Mouse (Mus musculus) midbrain, embryonic 10.5 days (tissue): ENCODE measurements at regions not wholly inside any gene's neighbourhood (a gene's known extent, or its start where the extent isn't known, plus 50 kb on each side); places are given as distances from the start of the nearest gene placed in this dataset.

Experiments used
- DNase-seq: peaks from one replicate; pipeline ENCODE4 v3.0.0-alpha.2; 2017; ENCODE audit warnings: low spot score
- H3K27ac ChIP-seq: fragments of 300-500 bp; sonication (generic); replicated peaks from 2 replicates; pipeline ENCODE4 v1.5.1; 2016; ENCODE audit warnings: mild to moderate bottlenecking
- H3K27me3 ChIP-seq: fragments of 300-500 bp; sonication (generic); 2 replicates; pipeline ENCODE4 v1.6.1; 2016; ENCODE audit warnings: low read depth, mild to moderate bottlenecking; ENCODE audit not compliant: poor library complexity, severe bottlenecking
- H3K36me3 ChIP-seq: fragments of 300-500 bp; sonication (generic); 2 replicates; pipeline ENCODE4 v1.6.1; 2016; ENCODE audit warnings: mild to moderate bottlenecking, moderate library complexity
- H3K4me1 ChIP-seq: fragments of 300-500 bp; sonication (generic); 2 replicates; pipeline ENCODE4 v1.6.1; 2016
- H3K4me3 ChIP-seq: fragments of 300-500 bp; sonication (generic); 2 replicates; pipeline ENCODE4 v1.5.1; 2016; ENCODE audit warnings: mild to moderate bottlenecking, moderate library complexity
- H3K9me3 ChIP-seq: fragments of 300-500 bp; sonication (generic); replicated peaks from 2 replicates; pipeline ENCODE4 v1.6.1; 2016; ENCODE audit warnings: mild to moderate bottlenecking
- WGBS: fragments of 180-500 bp; shearing (Covaris S2); methylation state at CpG from one replicate; pipeline ENCODE4 v1.1.7; 2016; 5-methylcytosine and 5-hydroxymethylcytosine counted together

- Histone ChIP-seq H3K27ac (no peak overlapping the region), H3K4me3 (no peak overlapping the region), H3K27me3 (no peaks in the 10 kb centered on the region), H3K4me1 (no peaks in the 10 kb centered on the region), H3K36me3 (no peaks in the 10 kb centered on the region), H3K9me3 (no peaks in the 10 kb centered on the region)
- WGBS: 90% methylated on average over 4 of the region's 4 CpGs
- no peak for DNase-seq
Observed at GRCm38 (mm10) chr2:138744806-138745205, 488.4 kb downstream of the Btbd3 start.

GRCm38 (mm10) chr2:138760439-138760963 is 504.1 kb downstream of the Btbd3 start:
- no peak for DNase-seq
- no peak overlapping the region for H3K4me3 ChIP-seq
- H3K27ac ChIP-seq: no peak overlapping the region
- 93% methylated on average over 3 of the region's 3 CpGs for WGBS
- no peaks in the 10 kb centered on the region for H3K4me1 ChIP-seq
- H3K9me3 ChIP-seq: no peaks in the 10 kb centered on the region
- H3K27me3 ChIP-seq: no peaks in the 10 kb centered on the region
- H3K36me3 ChIP-seq: no peaks in the 10 kb centered on the region

GRCm38 (mm10) chr2:138761400-138761799 is 505.0 kb downstream of the Btbd3 start:
- no peak overlapping the region for H3K27ac ChIP-seq
- 95% methylated on average over 1 of the region's 1 CpGs for WGBS
- H3K27me3 ChIP-seq: no peaks in the 10 kb centered on the region
- no peaks in the 10 kb centered on the region for H3K36me3 ChIP-seq
- H3K4me1 ChIP-seq: peaks cover 3% of the 10 kb centered on the region
- H3K4me3 ChIP-seq: no peak overlapping the region
- DNase-seq: no peak
- no peaks in the 10 kb centered on the region for H3K9me3 ChIP-seq

- DNase-seq: no peak
- H3K4me1 ChIP-seq: peaks cover 11% of the 10 kb centered on the region
- no peak overlapping the region for H3K27ac ChIP-seq
- H3K4me3 ChIP-seq: no peak overlapping the region
- no peaks in the 10 kb centered on the region for H3K27me3 ChIP-seq
- 74% methylated on average over 9 of the region's 9 CpGs for WGBS
- H3K9me3 ChIP-seq: no peaks in the 10 kb centered on the region
- no peaks in the 10 kb centered on the region for H3K36me3 ChIP-seq
Observed at GRCm38 (mm10) chr2:138766275-138766842, 510.0 kb downstream of the Btbd3 start.

GRCm38 (mm10) chr2:138783781-138784180 is 527.4 kb downstream of the Btbd3 start:
- no peak overlapping the region for H3K4me3 ChIP-seq
- H3K27ac ChIP-seq: no peak overlapping the region
- H3K27me3 ChIP-seq: no peaks in the 10 kb centered on the region
- no peak for DNase-seq
- WGBS: 91% methylated on average over 3 of the region's 3 CpGs
- H3K36me3 ChIP-seq: no peaks in the 10 kb centered on the region
- H3K9me3 ChIP-seq: no peaks in the 10 kb centered on the region
- H3K4me1 ChIP-seq: peaks cover 10% of the 10 kb centered on the region

- peaks cover 4% of the 10 kb centered on the region for H3K4me1 ChIP-seq
- WGBS: 89% methylated on average over 6 of the region's 6 CpGs
- H3K27ac ChIP-seq: no peak overlapping the region
- no peaks in the 10 kb centered on the region for H3K9me3 ChIP-seq
- no peaks in the 10 kb centered on the region for H3K27me3 ChIP-seq
- DNase-seq: no peak
- no peak overlapping the region for H3K4me3 ChIP-seq
- no peaks in the 10 kb centered on the region for H3K36me3 ChIP-seq
Observed at GRCm38 (mm10) chr2:138792711-138793450, 536.5 kb downstream of the Btbd3 start.

GRCm38 (mm10) chr2:138806196-138806595 is 549.8 kb downstream of the Btbd3 start:
- no peak overlapping the region for H3K27ac ChIP-seq
- no peaks in the 10 kb centered on the region for H3K27me3 ChIP-seq
- DNase-seq: no peak
- no peaks in the 10 kb centered on the region for H3K4me1 ChIP-seq
- no peak overlapping the region for H3K4me3 ChIP-seq
- no peaks in the 10 kb centered on the region for H3K36me3 ChIP-seq
- 83% methylated on average over 3 of the region's 3 CpGs for WGBS
- no peaks in the 10 kb centered on the region for H3K9me3 ChIP-seq

GRCm38 (mm10) chr2:138809767-138810166 is 553.4 kb downstream of the Btbd3 start:
- no peak overlapping the region for H3K27ac ChIP-seq
- no peaks in the 10 kb centered on the region for H3K36me3 ChIP-seq
- no peaks in the 10 kb centered on the region for H3K27me3 ChIP-seq
- no peaks in the 10 kb centered on the region for H3K9me3 ChIP-seq
- DNase-seq: no peak
- H3K4me3 ChIP-seq: no peak overlapping the region
- WGBS: 91% methylated on average over 2 of the region's 2 CpGs
- H3K4me1 ChIP-seq: no peaks in the 10 kb centered on the region

GRCm38 (mm10) chr2:138820489-138820888 is 564.1 kb downstream of the Btbd3 start:
- H3K9me3 ChIP-seq: no peaks in the 10 kb centered on the region
- no peaks in the 10 kb centered on the region for H3K36me3 ChIP-seq
- 90% methylated on average over 4 of the region's 4 CpGs for WGBS
- no peak overlapping the region for H3K4me3 ChIP-seq
- H3K4me1 ChIP-seq: no peaks in the 10 kb centered on the region
- no peak for DNase-seq
- H3K27ac ChIP-seq: no peak overlapping the region
- H3K27me3 ChIP-seq: no peaks in the 10 kb centered on the region

- Histone ChIP-seq H3K36me3 (no peaks in the 10 kb centered on the region), H3K27me3 (no peaks in the 10 kb centered on the region), H3K4me3 (no peak overlapping the region), H3K4me1 (peaks cover 7% of the 10 kb centered on the region), H3K9me3 (no peaks in the 10 kb centered on the region), H3K27ac (no peak overlapping the region)
- no peak for DNase-seq
- WGBS: 80% methylated on average over 4 of the region's 4 CpGs
Observed at GRCm38 (mm10) chr2:138824873-138825272, 568.5 kb downstream of the Btbd3 start.

GRCm38 (mm10) chr2:138827813-138828570 is 571.6 kb downstream of the Btbd3 start:
- no peaks in the 10 kb centered on the region for H3K27me3 ChIP-seq
- whole genome bisulfite sequencing: 57% methylated on average over 2 of the region's 2 CpGs
- H3K36me3 ChIP-seq: no peaks in the 10 kb centered on the region
- no peak overlapping the region for H3K4me3 ChIP-seq
- no peaks in the 10 kb centered on the region for H3K9me3 ChIP-seq
- H3K4me1 ChIP-seq: peaks cover 7% of the 10 kb centered on the region
- H3K27ac ChIP-seq: no peak overlapping the region
- no peak for DNase-seq

- Histone ChIP-seq H3K27ac (no peak overlapping the region), H3K9me3 (no peaks in the 10 kb centered on the region), H3K4me3 (no peak overlapping the region), H3K36me3 (no peaks in the 10 kb centered on the region), H3K4me1 (no peaks in the 10 kb centered on the region), H3K27me3 (no peaks in the 10 kb centered on the region)
- WGBS: 47% methylated on average over 3 of the region's 3 CpGs
- DNase-seq: no peak
Observed at GRCm38 (mm10) chr2:138838846-138839245, 582.5 kb downstream of the Btbd3 start.

GRCm38 (mm10) chr2:138859121-138859520 is 602.8 kb downstream of the Btbd3 start:
- Histone ChIP-seq H3K4me3 (no peak overlapping the region), H3K4me1 (no peaks in the 10 kb centered on the region), H3K27me3 (no peaks in the 10 kb centered on the region), H3K9me3 (no peaks in the 10 kb centered on the region), H3K27ac (no peak overlapping the region), H3K36me3 (no peaks in the 10 kb centered on the region)
- DNase-seq: no peak
